Mouse (Mus musculus): Measurements from ENCODE around the gene Kif5a.
"Not testable (repeated sequence)": the region's sequence is repeated elsewhere in the genome, so short reads cannot be mapped to it uniquely, and the experiment has no call there.

Gene Kif5a

GRCm38 (mm10) chr10:127213704-127214421 lies 49.3 kb downstream of the Kif5a start:
- DNase-seq = no peak

- DNase-seq = no peak
Measured at GRCm38 (mm10) chr10:127213272-127213671, 49.9 kb downstream of the Kif5a start.

- peak; percentile 96 for DNase-seq
Measured at GRCm38 (mm10) chr10:127211414-127211854, 51.7 kb downstream of the Kif5a start, which contains the start of gene Pip4k2c. Gene Pip4k2c (minus strand): TSS chr10:127211585.

GRCm38 (mm10) chr10:127210961-127211405 lies 52.2 kb downstream of the Kif5a start:
- peak; percentile 84 to 87 for DNase-seq

- DNase-seq = no peak
Measured at GRCm38 (mm10) chr10:127209928-127210570, 53.1 kb downstream of the Kif5a start.

GRCm38 (mm10) chr10:127208921-127209320 lies 54.2 kb downstream of the Kif5a start:
- DNase-seq = no peak

- DNase-seq = no peak
Measured at GRCm38 (mm10) chr10:127205373-127205772, 57.8 kb downstream of the Kif5a start.

- no peak for DNase-seq
Measured at GRCm38 (mm10) chr10:127204589-127204988, 58.6 kb downstream of the Kif5a start.

GRCm38 (mm10) chr10:127203106-127203505 lies 60.0 kb downstream of the Kif5a start:
- no peak for DNase-seq

GRCm38 (mm10) chr10:127200279-127200678 lies 62.9 kb downstream of the Kif5a start:
- no peak for DNase-seq

- no peak for DNase-seq
Measured at GRCm38 (mm10) chr10:127199474-127199873, 63.7 kb downstream of the Kif5a start.

GRCm38 (mm10) chr10:127199068-127199467 lies 64.1 kb downstream of the Kif5a start:
- DNase-seq = no peak

- DNase-seq = no peak
Measured at GRCm38 (mm10) chr10:127198492-127198891, 64.7 kb downstream of the Kif5a start.

- DNase-seq = no peak
Measured at GRCm38 (mm10) chr10:127197505-127198110, 65.5 kb downstream of the Kif5a start.

GRCm38 (mm10) chr10:127197104-127197503 lies 66.0 kb downstream of the Kif5a start:
- DNase-seq = no peak

- peak; percentile 70 to 78 for DNase-seq
Measured at GRCm38 (mm10) chr10:127196392-127196791, 66.8 kb downstream of the Kif5a start.

GRCm38 (mm10) chr10:127195328-127196129 lies 67.6 kb downstream of the Kif5a start, which contains the start of gene Dtx3:
Gene Dtx3 (minus strand): TSS chr10:127195728.
- DNase-seq = peak in 1 of 2 experiments; percentile 45

- DNase-seq = peak; percentile 77 to 84
Measured at GRCm38 (mm10) chr10:127194428-127195327, 68.5 kb downstream of the Kif5a start.

GRCm38 (mm10) chr10:127193011-127193410 lies 70.1 kb downstream of the Kif5a start:
- DNase-seq = no peak

- DNase-seq = not testable (repeated sequence)
Measured at GRCm38 (mm10) chr10:127192057-127192328, 71.2 kb downstream of the Kif5a start.

GRCm38 (mm10) chr10:127191191-127192056 lies 71.7 kb downstream of the Kif5a start:
- DNase-seq = no peak

All from kidney, adult 8-10 months (tissue).